Mouse (Mus musculus): ENCODE results near the gene Cdh4.

Gene Cdh4

DNA sequence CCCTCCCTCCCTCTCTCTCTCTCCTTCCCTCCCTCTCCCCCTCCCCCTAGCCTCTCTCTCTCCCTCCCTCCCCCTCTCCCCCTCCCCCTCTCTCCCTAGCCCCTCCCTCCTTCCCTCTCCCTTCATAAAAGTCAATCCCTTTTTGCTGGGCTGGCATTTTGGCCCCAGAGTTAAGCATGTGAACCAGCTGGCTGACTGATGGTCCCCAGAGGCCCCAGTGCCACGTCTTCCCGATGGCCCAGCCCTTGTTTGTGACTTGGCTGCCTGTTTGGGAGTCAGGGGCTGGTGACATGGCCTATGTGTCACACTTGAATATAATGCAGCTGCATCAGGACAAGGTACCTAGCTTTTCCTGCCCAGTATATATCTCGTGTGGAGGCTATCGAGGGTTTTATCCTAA is 96.3 kb downstream of the Cdh4 start:
- DNase-seq (ENCODE audit: low read depth) = no peak

DNA sequence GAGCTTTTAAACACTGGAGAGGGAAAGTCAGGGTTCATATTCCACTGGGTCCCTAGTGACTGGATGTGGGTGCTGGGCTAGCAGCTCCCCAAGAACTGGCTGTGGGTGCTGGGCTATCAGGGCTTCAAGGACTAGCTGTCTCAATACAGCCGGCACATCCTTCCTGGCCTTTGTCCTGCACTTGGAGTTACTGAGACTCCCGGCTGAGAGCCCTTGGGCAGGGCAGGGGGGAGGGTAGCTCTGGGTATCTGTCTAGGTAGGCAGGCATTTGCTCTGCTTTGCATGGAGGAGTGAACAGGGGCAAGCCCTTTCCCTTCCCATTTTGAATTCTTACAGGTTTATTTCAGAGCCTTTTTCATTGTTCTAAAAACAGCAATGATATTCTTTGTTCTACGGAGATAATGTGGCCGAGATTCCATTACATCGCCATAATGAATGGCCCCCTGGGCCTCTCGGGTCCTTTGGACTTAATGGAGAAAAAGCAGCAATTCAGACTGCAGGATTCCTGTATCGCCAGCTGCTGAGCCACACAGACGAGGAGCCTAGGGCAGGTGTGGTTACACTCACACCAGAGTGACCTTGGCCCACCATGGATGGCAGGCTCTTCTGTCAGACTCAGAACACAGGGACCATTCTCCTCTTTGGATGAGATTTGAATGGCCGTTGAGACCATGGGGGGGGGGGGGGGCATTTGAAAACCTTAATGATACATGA is 97.5 kb downstream of the Cdh4 start:
- no peak for DNase-seq (ENCODE audit: low read depth)

DNA sequence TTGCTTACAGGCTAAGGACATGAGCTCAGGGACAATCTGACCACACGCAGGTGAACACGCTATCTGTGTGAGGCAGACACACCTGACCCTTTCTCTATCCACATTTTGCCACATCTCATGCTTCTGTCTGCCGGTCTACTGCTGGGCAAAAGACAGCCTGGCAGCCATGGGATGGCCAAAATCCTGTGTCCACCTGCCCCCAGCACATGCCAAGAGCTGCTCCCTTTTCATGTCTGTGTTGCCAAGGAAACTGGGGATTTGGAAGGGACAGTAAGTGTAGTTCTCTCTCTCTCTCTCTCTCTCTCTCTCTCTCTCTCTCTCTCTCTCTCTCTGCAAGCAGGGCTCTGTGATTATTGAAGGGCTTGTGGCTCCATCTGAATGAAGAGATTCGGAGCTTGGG is 98.9 kb downstream of the Cdh4 start:
- no peak for DNase-seq (ENCODE audit: low read depth)

DNA sequence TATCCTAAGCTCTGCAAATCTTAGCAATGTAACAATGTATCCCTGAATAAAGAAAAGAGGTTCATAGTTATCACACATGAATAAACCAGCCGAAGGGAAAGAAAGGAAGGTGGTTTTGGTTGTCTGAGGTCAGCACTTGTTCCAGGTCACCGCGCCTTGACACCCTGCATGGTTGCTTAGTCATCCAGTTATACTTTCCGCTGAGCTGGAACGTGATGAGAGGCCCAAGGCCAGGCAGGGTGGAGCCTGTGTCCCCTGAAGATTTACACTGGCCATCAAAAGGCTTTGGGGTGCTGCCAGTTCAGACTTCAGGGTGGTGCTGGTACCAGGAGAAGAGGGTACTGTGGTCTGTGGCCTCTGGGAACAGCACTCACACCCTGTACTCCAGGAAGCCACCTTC is 105.4 kb downstream of the Cdh4 start:
- no peak for DNase-seq (ENCODE audit: low read depth)

DNA sequence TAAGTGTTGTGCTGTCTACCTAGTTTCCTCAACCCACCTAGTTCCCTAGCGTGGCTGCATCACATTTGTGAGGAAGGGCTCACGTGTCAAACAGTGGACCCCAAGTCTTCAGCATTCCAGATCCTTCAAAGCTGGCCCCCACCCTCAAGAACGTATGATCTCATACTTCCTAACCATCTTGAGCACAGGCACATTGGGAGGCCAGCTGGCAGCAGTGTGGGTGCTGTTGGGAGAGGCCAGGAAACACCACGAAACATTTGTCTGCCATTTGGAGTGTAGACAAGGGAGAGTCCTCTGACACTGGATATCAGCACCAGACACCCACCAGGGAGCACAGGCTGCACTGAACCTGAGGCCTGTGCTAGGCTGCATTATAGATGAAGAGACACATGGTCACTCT is 113.7 kb downstream of the Cdh4 start:
- DNase-seq (ENCODE audit: low read depth) = no peak

DNA sequence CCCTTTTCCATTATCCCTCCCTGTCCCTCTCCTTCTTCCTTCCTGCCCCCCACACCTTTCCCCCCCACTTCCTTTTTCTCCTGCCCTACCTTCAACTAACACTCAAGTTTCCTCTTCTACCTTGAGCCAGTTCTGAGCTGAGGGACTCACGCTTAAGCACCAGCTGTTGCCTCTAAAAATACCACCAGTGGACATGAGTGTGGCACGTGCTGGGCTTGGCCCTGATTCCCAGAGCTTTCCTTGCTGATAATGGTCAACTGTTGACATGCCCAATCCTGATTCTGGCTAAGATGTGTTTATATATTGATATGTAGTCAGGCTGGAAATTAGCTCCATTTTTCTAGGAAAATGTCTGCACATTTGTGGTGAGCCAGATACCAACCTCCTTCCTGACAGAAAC is 120.1 kb downstream of the Cdh4 start:
- DNase-seq (ENCODE audit: low read depth) = no peak

DNA sequence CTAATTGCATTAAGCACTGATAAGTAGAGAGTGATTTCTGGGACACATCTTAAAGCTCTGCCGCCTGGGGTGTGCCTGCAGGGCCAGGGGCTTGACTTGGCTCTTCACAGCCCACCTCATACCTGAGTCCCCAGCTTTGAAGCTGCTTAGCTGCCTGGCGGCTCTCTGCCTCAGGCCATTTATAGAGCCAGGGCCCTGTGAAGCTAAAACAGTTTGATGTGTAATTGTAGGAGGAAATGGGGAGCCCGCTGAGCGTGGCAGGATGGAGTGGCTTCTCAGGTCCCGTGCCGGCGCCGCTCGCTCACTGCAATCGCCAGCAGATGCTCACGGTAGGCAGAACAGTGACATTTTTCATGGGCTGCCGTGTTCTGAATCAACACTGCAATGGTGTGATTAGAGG is 123.4 kb downstream of the Cdh4 start:
- DNase-seq (ENCODE audit: low read depth) = no peak

DNA sequence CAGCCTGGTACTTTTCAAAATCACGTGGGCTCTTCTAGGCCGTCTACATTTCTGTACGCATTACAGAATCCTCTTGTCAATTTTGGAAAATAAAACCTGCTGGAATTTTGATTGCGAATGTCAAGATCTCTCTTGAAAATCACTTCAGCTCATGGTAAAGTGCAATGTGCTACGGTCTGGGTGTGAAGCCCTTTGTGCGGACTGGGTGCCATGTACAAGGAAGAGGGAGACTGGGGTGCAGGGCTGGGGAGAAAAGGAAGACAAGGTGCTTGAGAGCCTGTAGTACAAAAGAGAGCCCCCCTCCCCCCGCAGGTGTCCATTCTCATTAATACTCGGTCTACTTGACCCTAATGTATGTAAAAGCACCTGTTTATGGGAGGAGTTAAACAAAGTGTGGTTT is 125.7 kb downstream of the Cdh4 start:
- DNase-seq (ENCODE audit: low read depth) = no peak

DNA sequence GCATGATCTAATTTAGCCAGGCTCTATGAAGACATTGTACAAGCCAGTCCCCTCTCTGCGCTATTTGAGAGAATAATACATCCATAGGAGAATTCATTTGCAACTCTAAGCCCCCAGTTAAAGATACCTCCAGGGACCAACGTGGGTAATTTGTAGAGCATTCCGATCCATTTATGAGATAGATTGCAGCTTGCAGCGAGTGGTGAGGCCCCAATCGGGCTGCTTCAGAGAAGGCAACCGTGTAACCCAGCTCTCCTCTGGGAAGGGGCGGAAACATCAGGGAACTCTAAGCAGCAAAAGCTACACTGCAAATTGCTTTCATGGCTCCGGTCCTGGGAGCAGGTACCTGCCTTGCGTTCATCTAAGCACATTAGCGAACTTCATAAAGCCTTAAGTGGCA is 126.9 kb downstream of the Cdh4 start:
- DNase-seq (ENCODE audit: low read depth) = no peak

DNA sequence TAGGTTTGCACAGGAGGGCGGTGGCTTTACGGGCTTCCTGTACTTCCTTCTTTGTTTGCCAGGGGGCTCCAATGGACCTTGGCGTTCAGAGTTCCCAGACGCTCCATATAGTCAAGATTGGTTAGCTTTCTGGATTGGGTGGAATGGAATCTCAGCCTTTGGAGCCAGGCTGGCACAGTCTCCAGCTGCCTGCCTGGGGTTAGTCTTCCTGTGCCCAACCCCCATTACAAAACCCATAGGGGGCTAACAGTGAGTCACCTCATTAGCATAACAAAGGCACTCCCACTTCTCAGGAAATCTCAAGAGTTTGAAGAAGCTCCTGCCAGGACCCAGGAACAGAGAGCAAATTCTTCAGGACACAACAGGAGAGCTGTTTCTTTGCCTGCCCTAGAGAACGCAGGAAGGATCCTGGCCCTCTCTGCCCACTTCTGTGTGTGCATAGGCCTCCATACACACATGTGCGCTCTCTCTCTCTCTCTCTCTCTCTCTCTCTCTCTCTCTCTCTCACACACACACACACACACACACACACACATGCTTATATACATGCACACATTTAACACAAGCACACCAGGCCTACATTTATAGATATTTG is 129.0 kb downstream of the Cdh4 start:
- DNase-seq (ENCODE audit: low read depth) = no peak

DNA sequence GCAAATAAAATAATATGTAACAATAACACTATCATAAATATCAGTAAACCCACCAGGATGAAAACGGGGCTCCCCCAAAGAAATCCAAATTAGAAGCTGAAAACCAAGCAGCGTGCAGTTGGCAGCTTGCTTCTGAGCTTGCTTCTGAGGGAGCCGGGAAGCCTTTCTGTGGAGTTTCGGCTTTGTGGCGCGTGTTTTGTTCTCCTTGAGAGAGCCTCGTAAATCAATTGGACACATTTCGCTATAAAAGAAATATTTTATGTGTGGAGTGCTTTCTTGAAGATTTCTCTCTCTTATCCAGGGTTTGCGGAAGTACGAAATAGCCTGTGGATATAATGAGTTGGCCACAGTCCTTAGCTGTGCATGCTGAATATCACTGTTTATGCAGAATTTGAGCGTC is 131.1 kb downstream of the Cdh4 start:
- no peak for DNase-seq (ENCODE audit: low read depth)

DNA sequence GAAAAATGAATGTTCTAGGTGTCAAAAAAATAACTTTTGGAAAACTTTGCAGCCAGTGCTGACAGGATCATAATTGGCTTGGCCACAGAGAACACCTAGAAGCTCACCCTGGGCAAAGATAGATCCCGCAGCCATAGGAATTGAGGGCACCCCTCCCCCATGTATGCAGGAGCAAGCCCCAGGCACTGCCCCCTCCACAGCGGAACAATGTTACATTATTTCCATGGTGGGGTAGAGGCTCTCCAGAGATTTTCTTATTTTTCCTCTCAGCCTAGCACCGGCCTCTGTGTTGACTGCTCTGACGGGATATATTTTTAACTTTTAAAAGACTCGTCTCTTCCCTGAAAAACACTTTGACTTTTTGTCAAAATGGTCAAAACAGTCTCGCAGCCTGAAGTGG is 131.6 kb downstream of the Cdh4 start:
- DNase-seq (ENCODE audit: low read depth) = no peak

DNA sequence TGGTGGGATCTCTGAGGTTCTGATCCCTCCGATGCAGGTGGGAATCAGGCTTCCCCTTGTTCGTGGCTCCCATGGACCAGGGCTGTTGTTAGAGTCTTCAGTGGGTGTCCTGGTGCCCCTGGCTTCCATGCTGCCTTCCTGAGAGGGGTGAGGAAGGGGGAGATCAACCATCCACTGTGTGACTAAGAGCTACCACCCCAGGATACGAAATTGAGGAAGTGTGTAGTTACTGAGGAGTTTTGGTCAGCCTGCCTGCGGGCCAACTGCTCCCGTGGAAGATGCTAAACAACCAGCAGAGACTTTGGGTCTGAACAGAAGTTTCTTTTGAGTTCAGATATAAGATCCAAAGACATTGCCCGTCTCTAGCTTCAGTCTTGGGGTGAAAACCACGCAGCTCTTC is 133.4 kb downstream of the Cdh4 start:
- no peak for DNase-seq (ENCODE audit: low read depth)

DNA sequence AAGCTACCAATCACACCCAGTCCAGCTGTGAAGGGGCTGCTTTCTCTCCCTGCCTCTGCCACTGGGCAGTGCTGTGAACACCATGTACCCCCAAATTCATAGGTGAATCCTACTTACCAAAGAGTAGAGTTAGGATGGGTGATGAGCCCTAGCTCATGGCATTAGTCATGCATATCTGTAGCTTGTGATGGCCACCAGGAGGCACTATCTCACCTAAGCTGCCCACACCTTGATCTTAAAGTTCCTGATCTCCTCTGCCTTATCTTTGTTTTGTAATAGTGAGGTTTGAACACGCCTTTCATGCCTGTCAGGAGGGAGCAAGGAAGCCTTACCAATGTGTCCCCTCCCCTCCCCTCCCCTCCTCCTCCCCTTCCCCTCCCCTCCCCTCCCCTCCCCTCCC is 134.0 kb downstream of the Cdh4 start:
- no peak for DNase-seq (ENCODE audit: low read depth)

DNA sequence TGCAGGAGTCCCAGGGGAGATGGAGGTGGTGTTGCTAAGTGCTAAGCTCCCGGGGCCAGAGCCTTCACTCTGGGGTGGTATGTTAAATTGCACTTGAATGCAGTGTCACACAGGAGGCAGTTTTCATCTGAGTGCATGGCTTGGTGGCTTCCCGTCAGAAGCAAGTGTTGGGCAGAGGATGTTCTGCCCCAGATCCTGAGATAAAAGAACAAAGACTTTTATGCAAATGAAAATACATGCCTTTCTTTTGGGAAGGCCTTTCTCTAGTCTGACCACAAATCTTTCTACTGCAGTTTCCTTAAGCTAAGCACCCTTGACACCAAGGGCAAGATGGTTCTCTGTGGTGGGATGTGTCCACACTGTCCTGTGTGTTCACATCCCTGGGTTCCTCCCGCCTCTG is 136.1 kb downstream of the Cdh4 start:
- DNase-seq (ENCODE audit: low read depth) = no peak

DNA sequence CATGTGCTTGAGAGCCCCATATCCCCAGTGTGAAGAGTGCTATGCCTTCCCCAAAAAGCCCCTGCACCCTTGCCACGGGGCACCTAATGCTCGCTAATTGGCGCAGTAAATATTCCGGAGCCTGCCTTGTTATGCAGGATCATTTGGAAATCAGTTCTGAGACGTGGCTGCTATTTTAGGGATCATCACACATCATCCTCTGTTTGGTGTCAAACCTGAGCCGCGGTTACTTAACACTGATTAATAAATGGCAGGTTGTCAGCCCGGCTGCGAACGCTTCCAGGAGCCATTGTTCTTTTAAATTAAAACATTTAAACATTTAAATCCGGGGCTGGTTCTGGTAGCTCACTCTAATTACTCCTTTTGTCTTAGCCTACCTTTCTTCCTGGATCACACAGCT is 136.6 kb downstream of the Cdh4 start:
- no peak for DNase-seq (ENCODE audit: low read depth)

DNA sequence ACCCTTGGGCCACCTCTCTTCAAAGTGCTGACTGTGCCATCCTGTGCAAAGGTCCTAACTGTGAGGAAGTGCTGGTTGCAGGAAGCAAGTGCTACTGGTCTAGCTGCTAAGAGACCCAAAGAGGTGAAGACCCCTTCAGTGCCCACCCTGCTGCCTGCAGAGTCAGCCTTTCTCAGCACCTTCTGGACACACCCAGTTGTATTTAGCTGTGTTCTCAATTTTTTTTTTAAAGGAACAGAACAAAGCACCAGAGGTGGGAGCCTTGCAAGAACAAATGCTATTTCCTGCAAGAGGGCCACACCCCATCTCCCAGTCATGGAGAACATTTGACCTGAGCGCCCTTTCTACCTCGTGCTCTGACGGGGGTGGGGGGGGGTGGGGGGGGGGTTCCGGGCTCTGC is 138.2 kb downstream of the Cdh4 start:
- DNase-seq (ENCODE audit: low read depth) = no peak

DNA sequence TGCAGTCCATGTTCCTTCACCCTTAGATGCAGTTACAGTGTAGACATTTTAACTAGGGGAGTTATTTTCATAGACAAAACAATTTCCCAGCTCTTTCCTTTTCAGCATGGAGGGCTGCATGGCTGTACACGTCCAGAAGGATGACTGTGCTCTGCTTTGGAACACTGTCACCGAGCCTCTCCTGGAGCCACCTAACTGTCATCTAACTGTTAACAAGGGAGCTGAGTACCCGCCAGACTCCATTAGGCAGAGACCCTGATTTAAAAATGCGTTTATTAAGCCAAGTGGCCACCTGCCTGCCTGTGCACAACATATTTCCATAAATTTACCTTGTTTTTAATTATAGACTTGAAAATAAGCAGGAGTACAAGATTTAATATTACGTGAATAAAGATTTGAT is 138.8 kb downstream of the Cdh4 start:
- DNase-seq (ENCODE audit: low read depth) = no peak

DNA sequence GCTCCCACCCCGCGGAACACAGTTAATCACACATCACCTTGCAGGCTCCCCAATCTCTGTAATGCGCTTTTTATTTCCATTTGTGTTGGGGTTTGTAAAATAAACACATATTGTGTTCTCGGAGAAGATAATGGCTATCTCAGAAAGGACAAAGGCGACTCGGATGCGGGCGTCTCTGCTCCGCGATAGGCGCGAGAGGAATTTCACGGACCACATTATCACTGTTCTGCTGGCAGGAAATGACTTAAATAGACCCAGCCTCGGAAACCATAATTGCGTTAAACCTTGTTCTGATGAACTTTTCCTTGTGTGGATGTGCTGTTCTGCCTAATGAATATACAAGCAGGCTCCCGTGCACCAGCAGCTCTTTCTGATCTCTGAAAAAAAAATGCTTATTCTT is 140.7 kb downstream of the Cdh4 start:
- no peak for DNase-seq (ENCODE audit: low read depth)

DNA sequence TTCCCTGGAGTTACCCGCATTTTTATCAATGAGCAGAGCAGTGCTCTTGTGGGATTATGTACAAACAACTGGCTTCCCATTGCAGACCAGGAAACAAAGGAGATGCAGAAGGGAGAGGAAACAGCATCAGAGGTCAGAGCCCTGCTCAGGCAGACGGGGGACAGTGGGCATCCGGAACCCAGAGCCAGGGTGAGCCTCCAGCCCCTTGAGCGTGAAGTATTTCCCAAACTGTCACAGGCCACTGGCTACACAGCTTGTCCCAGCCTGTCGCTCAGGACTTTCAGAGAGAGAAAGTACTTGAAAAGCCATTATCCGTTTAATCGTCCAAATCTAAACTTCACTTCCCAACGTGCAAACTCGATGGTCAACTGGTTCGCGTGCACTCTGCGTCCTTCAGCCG is 142.4 kb downstream of the Cdh4 start:
- DNase-seq (ENCODE audit: low read depth) = no peak

DNA sequence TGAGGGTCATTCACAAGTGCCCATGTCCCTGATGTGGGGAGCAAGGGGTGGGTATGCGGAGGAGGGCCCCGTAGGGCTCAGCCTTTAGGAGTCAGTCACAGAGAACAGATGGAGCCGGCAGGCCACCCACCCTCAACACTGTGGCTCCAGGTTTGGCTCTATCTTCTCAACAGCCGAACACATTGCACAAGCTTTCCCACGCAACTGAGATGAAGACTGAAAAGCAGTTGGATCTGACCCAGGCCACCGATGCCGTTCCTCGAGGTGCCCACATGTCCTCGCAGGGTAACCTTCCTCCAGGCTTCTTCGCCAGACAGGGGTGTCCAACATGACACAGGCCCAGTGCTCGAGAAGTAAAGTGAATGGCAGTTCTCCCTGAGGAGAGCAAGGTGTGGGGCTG is 144.2 kb downstream of the Cdh4 start:
- no peak for DNase-seq (ENCODE audit: low read depth)

DNA sequence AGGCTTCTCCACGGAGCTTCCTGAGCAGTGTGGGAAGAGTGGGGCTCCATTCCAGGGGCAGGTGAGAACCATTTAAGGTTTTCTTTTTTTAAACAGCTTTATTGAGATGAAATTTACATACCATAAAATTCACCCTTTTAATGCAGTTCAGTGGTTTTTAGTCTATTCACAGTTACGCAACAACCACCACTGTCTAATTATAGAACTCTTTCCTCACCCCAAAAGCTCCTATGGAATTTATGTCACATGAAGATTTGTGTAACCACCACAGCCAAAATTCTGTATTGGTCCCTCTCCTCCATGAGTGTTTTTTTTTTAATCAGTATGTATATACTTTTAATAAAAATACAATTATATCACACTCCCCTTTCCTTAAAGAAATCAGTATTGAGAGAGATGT is 144.8 kb downstream of the Cdh4 start:
- DNase-seq (ENCODE audit: low read depth) = peak; percentile 4

DNA sequence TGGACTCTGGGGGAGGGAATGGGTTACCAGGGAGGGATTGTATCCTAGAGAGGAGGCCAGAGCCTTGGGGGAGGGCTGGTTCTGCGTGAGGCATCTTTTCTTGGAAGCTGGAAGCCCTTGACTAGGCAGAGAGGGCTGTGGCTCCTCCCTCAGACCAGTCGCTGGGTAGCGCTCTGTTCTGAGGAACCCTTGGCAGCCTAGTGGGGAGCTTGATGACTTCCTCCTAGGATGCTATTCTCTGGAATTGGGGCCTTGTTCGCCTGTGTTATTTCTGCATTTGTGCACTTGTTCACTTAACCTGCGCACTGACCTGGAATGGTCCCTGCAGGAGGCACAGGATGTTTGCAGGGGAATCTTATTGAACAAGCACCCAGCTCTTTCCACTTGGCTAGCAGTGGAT is 149.4 kb downstream of the Cdh4 start:
- no peak for DNase-seq (ENCODE audit: low read depth)

DNA sequence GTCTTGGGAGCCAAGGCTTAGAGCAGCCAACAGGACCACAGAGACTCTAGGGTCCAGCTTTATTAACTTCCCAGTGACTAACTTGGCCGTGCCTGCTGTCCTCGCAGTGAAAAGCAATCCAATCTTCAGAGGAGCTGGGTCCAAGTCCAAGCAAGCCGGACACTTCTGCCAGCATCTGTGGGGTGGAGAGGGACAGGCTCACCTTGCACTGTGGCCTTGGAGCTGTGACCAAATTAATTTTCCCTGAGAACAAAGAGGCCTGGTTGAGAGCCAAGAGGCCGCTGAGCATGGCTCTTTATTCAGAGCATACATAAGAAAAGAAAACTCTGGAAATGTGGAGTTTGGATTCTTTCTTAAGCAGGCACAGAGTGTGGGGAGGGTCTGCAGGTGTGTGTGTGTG is 152.8 kb downstream of the Cdh4 start:
- no peak for DNase-seq (ENCODE audit: low read depth)
